Mouse (Mus musculus) ES-E14 (cell line): ENCODE measurements around the gene Pdgfd. TPM values are rescaled to one million over a fixed set of nuclear protein-coding genes. Genes with fewer than 3 reads are reported as not detected.

Experiments
- DNase-seq: peaks from one replicate; pipeline ENCODE4 v3.0.0-alpha.2; 2013; ENCODE audit warnings: low read depth, low spot score
- H3K27ac ChIP-seq: 2 replicates; pipeline ENCODE4 v1.5.1; 2012; ENCODE audit warnings: low read depth, mild to moderate bottlenecking, low read length, moderate library complexity, mixed read lengths; ENCODE audit not compliant: poor library complexity, insufficient read depth, severe bottlenecking
- H3K36me3 ChIP-seq: 2 replicates; pipeline ENCODE4 v1.6.1; 2012; ENCODE audit warnings: mild to moderate bottlenecking, low read length, moderate library complexity, mixed read lengths; ENCODE audit not compliant: control insufficient read depth, poor library complexity, insufficient read depth, severe bottlenecking
- H3K4me1 ChIP-seq, 2 experiments: fragments of 150-350 bp in 1 of 2; sonication (generic) in 1 of 2; 2 replicates each; pipeline ENCODE4 v1.6.1; 2012; ENCODE audit warnings: low read length in 2 of 2, mild to moderate bottlenecking in 1 of 2, mixed read lengths in 1 of 2; ENCODE audit not compliant: control insufficient read depth in 2 of 2, insufficient read depth in 2 of 2, poor library complexity in 1 of 2
- H3K4me3 ChIP-seq, 2 experiments: fragments of 150-350 bp in 1 of 2; sonication (generic) in 1 of 2; 2 replicates each; pipeline ENCODE4 v1.5.1; 2012; ENCODE audit warnings: low read length in 2 of 2, low read depth in 1 of 2, mild to moderate bottlenecking in 1 of 2, mixed read lengths in 1 of 2; ENCODE audit not compliant: insufficient read depth in 1 of 2, poor library complexity in 1 of 2, severe bottlenecking in 1 of 2
- H3K9ac ChIP-seq: 2 replicates; pipeline ENCODE4 v1.6.1; 2012; ENCODE audit warnings: low read depth, mild to moderate bottlenecking, low read length, mixed read lengths; ENCODE audit not compliant: poor library complexity, insufficient read depth, severe bottlenecking
- H3K9me3 ChIP-seq: fragments of 150-350 bp; sonication (generic); 2 replicates; pipeline ENCODE4 v1.6.1; 2012; ENCODE audit warnings: low read depth, mild to moderate bottlenecking, low read length; ENCODE audit not compliant: control insufficient read depth, insufficient read depth
- CHD2 ChIP-seq: IDR thresholded peaks from 2 replicates; pipeline ENCODE4 v1.6.1; 2014; ENCODE audit warnings: mild to moderate bottlenecking, low read depth, low read length, inconsistent platforms
- HCFC1 ChIP-seq: IDR thresholded peaks from 2 replicates; pipeline ENCODE4 v1.6.1; 2012; ENCODE audit warnings: low read length, inconsistent platforms, borderline replicate concordance; ENCODE audit not compliant: insufficient read depth
- MAFK ChIP-seq: IDR thresholded peaks from 2 replicates; pipeline ENCODE4 v1.6.1; 2014; ENCODE audit warnings: mild to moderate bottlenecking, low read depth, low read length, inconsistent platforms; ENCODE audit not compliant: insufficient read depth
- ZC3H11A ChIP-seq: IDR thresholded peaks from 2 replicates; pipeline ENCODE4 v1.6.1; 2012; ENCODE audit warnings: low read depth, mild to moderate bottlenecking, inconsistent platforms, low read length, borderline replicate concordance
- ZNF384 ChIP-seq: IDR thresholded peaks from 2 replicates; pipeline ENCODE4 v1.6.1; 2012; ENCODE audit warnings: low read depth, low read length, inconsistent platforms
- in situ Hi-C, 2 experiments: fragments of 600-800 bp; cut with MboI; formaldehyde crosslinking; loops; one replicate each; pipeline ENCODE4 v1.15.1; 2025; ENCODE audit warnings: low sequenced_read_pairs in 2 of 2, inconsistent platforms in 1 of 2; ENCODE audit not compliant: unreplicated experiment in 2 of 2
- total RNA-seq: library from RNA; depleted of rRNA; stranded (reverse); fragments of 300-350 nt; gene quantifications from 2 replicates; pipeline ENCODE4 v1.2.3, GENCODE M21; 2012

Gene Pdgfd
- total RNA-seq, 1 experiment = 0.76 TPM

DNA sequence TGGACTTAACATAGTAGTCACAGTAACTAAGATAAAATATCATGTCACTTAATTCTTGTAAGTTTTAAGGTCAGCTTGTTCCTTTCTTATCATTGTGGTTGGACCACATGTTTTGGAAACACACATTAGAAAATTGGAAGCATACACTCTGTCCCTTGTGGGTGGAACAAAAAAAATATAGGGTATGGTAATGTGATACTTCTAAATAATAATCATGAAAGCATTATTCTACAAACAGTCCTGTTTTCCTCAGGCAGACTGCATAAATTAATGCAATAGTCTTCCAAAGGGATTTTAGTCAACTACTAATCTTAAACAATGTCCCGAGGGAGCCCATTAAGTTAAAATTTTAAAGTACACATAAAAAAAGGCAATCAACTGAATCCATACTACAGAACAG is 108.0 kb downstream of the Pdgfd start:
- H3K4me1 ChIP-seq = no peaks in the 10 kb centered on the region
- no peak overlapping the region for H3K9ac ChIP-seq
- in situ Hi-C loops = no loop called here
- no peak overlapping the region for H3K27ac ChIP-seq
- H3K4me3 ChIP-seq = no peak overlapping the region
- TF ChIP-seq ZNF384 = no peak
- H3K9me3 ChIP-seq = no peaks in the 10 kb centered on the region
- H3K36me3 ChIP-seq = no peaks in the 10 kb centered on the region
- DNase-seq = no peak

- TF ChIP-seq CHD2 (no peak), ZC3H11A (no peak), MAFK (no peak), HCFC1 (no peak), ZNF384 (no peak)
- H3K36me3 ChIP-seq = no peaks in the 10 kb centered on the region
Observed at GRCm38 (mm10) chr9:6277526-6277925, 109.1 kb downstream of the Pdgfd start.

GRCm38 (mm10) chr9:6286770-6287169 is 118.4 kb downstream of the Pdgfd start:
- no peaks in the 10 kb centered on the region for H3K36me3 ChIP-seq
- in situ Hi-C loops = no loop called here
- H3K9ac ChIP-seq = no peak overlapping the region
- no peak for DNase-seq
- TF ChIP-seq HCFC1 (no peak), MAFK (no peak), ZC3H11A (no peak), ZNF384 (no peak), CHD2 (no peak)
- no peaks in the 10 kb centered on the region for H3K4me1 ChIP-seq
- no peaks in the 10 kb centered on the region for H3K9me3 ChIP-seq
- no peak overlapping the region for H3K27ac ChIP-seq
- no peak overlapping the region for H3K4me3 ChIP-seq

More at GRCm38 (mm10) chr9:6277526-6277925, 109.1 kb downstream of the Pdgfd start:
- in situ Hi-C loops = no loop called here
- no peak overlapping the region for H3K4me3 ChIP-seq
- H3K9me3 ChIP-seq = no peaks in the 10 kb centered on the region
- no peaks in the 10 kb centered on the region for H3K4me1 ChIP-seq
- DNase-seq = no peak
- no peak overlapping the region for H3K9ac ChIP-seq
- no peak overlapping the region for H3K27ac ChIP-seq

DNA sequence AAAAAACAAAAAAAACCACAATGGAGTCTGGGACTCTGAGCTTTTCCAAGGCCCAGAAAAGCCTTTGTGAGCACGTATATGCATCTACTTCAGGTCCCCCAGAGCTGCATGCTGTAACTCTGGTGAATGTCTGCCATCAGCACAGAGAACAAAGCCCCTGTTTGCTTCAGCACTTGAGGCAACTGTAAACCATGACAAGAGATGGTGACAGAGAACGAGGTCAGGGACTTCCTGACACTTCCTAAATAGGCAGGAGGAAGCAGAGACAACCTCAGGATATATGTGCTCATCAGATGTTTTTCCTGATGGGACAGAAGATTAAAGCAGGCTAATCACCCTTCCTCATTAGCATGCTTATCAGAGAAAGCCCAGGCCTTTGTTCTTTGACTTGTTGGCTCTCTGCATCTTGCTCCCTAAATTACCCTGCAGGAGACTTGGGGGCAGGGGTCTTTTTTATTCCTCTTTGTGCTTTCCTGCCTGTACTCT is 120.9 kb downstream of the Pdgfd start:
- no peaks in the 10 kb centered on the region for H3K9me3 ChIP-seq
- in situ Hi-C loops = no loop called here
- no peaks in the 10 kb centered on the region for H3K36me3 ChIP-seq
- no peak overlapping the region for H3K4me3 ChIP-seq
- H3K4me1 ChIP-seq = no peaks in the 10 kb centered on the region
- H3K9ac ChIP-seq = no peak overlapping the region
- no peak for DNase-seq
- TF ChIP-seq ZNF384 (no peak), CHD2 (no peak), ZC3H11A (no peak), HCFC1 (no peak), MAFK (no peak)
- H3K27ac ChIP-seq = no peak overlapping the region

GRCm38 (mm10) chr9:6298547-6298946 is 130.2 kb downstream of the Pdgfd start:
- no peak for DNase-seq
- Histone ChIP-seq H3K36me3 (no peaks in the 10 kb centered on the region), H3K9me3 (no peaks in the 10 kb centered on the region), H3K27ac (no peak overlapping the region), H3K4me3 (no peak overlapping the region), H3K4me1 (no peaks in the 10 kb centered on the region), H3K9ac (no peak overlapping the region)
- in situ Hi-C loops = no loop called here
- TF ChIP-seq HCFC1 (no peak), MAFK (no peak), CHD2 (no peak), ZC3H11A (no peak), ZNF384 (no peak)
